Mouse (Mus musculus) midbrain, embryonic 12.5 days (tissue): ENCODE data around the gene 4930432K21Rik. TPM values are rescaled to one million over a fixed set of nuclear protein-coding genes. Genes with fewer than 3 reads are reported as not detected.

Experiments
- ATAC-seq: fragments of 200-750 bp; cut with Nextera tagmentation; 2 replicates; pipeline ENCODE4 v1.8.0; 2017; ENCODE audit warnings: low read depth, moderate TSS enrichment, moderate library complexity; ENCODE audit not compliant: low FRiP score
- H3K27ac ChIP-seq: fragments of 300-500 bp; sonication (generic); replicated peaks from 2 replicates; pipeline ENCODE4 v1.5.1; 2016; ENCODE audit warnings: mild to moderate bottlenecking
- H3K27me3 ChIP-seq: fragments of 300-500 bp; sonication (generic); 2 replicates; pipeline ENCODE4 v1.6.1; 2016; ENCODE audit warnings: mild to moderate bottlenecking
- H3K36me3 ChIP-seq: fragments of 300-500 bp; sonication (generic); 2 replicates; pipeline ENCODE4 v1.6.1; 2016
- H3K4me1 ChIP-seq: fragments of 300-500 bp; sonication (generic); 2 replicates; pipeline ENCODE4 v1.6.1; 2016
- H3K4me2 ChIP-seq: fragments of 300-500 bp; sonication (generic); replicated peaks from 2 replicates; pipeline ENCODE4 v1.6.1; 2016; ENCODE audit warnings: mild to moderate bottlenecking, moderate library complexity
- H3K4me3 ChIP-seq: fragments of 300-500 bp; sonication (generic); 2 replicates; pipeline ENCODE4 v1.5.1; 2016; ENCODE audit warnings: mild to moderate bottlenecking
- H3K9ac ChIP-seq: fragments of 300-500 bp; sonication (generic); replicated peaks from 2 replicates; pipeline ENCODE4 v1.6.1; 2016; ENCODE audit warnings: mild to moderate bottlenecking, moderate library complexity
- H3K9me3 ChIP-seq: fragments of 300-500 bp; sonication (generic); 2 replicates; pipeline ENCODE4 v1.6.1; 2016; ENCODE audit warnings: mild to moderate bottlenecking
- WGBS: fragments of 180-500 bp; shearing (Covaris S2); methylation state at CpG from one replicate; pipeline ENCODE4 v1.1.7; 2016; 5-methylcytosine and 5-hydroxymethylcytosine counted together
- polyA plus RNA-seq: library from polyadenylated mRNA; unstranded; fragments of >200 nt; fragmentation: Nextera tagmentation; extraction: Ambion mirVana; gene quantifications from 2 replicates; pipeline ENCODE4 v1.2.1, GENCODE M21; 2016

4930432K21Rik gene
- polyA plus RNA-seq, 1 experiment from 2014 or later, result 2.4 TPM

DNA sequence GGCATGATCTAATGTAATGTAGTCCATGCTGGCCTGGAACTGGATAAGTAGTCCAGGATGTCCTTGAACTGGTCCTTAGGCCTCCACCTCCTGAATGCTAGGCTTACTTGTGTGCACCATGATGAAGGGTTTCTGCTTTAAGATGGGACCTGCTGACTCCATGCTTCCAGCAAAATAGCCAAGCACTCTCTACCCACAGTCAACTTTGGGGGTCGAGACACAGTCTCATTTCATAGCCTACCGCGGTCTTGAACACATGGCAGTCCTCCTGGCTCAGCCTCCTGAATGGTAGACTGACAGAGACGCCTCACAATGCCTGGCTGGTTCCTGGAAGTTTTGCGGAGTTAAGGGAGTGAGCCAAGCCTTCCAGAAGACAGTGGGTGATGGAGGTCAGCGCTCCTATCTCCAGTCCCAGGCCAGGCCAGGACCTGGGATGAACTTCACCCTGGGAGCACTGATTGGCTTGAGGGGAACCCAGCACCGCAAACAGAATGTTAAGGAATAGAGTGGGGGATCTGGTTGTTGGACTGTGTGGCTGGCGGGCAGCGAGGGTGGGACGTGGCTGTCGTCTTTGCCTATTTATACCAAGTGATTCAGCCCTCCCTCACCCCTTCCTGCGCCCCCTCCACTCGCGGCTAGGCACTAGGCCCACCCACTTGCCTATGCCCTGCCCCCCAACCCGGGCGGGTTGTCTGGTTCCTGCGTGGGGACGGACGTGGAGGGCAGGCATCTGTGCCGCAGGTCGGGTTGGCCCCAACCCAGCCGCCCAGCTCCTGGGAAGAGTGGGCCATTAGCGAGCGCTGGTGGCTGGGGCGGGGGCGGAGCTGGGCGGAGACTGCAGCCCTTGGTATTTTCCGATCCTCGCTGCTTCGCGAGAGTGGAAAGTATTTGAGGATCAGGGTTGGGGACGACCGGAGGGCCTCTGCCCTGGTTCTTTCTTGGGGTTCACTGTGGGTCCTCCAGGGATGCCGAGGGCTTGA, 55.4 kb downstream of the 4930432K21Rik start:
- peak; percentile 17; the same call in 1 of the 2 replicates for ATAC-seq
- Histone ChIP-seq H3K4me1 (peaks cover 62% of the 10 kb centered on the region), H3K4me3 (peak overlapping the region; percentile 37), H3K36me3 (no peaks in the 10 kb centered on the region), H3K27ac (peak overlapping the region; percentile 60), H3K9ac (peak overlapping the region; percentile 45), H3K9me3 (no peaks in the 10 kb centered on the region), H3K27me3 (peaks cover 27% of the 10 kb centered on the region), H3K4me2 (peak overlapping the region; percentile 65)
- WGBS, result 10% methylated on average over 34 of the region's 34 CpGs

- H3K36me3 ChIP-seq, result no peaks in the 10 kb centered on the region
- peak overlapping the region; percentile 37 for H3K4me3 ChIP-seq
- peaks cover 27% of the 10 kb centered on the region for H3K27me3 ChIP-seq
- H3K4me1 ChIP-seq, result peaks cover 62% of the 10 kb centered on the region
- ATAC-seq, result no peak
- H3K4me2 ChIP-seq, result peak overlapping the region; percentile 65
- no peaks in the 10 kb centered on the region for H3K9me3 ChIP-seq
- H3K27ac ChIP-seq, result peak overlapping the region; percentile 60
- WGBS, result 64% methylated on average over 13 of the region's 13 CpGs
- peak overlapping the region; percentile 45 for H3K9ac ChIP-seq
These were observed 56.3 kb downstream of the 4930432K21Rik start for GRCm38 (mm10) chr8:84203975-84204772.

DNA sequence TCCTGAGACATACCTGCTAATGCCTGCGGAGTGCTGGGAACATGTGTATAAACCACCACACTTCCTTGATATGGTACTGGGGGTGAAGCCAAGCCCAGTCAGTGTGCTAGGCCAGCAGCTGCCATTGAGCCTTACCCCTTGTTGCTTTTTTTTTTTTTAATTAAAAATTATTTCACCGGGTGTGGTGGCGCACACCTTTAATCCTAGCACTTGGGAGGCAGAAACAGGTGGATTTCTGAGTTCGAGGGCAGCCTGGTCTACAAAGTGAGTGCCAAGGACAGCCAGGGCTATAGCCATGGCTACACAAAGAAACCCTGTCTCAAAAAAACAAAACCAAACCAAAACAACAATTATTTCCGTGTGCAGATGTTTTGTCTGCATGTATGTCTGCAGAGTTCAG, 57.2 kb downstream of the 4930432K21Rik start:
- ATAC-seq, result no peak
- no peak overlapping the region for H3K27ac ChIP-seq
- H3K4me2 ChIP-seq, result no peak overlapping the region
- H3K4me1 ChIP-seq, result peaks cover 57% of the 10 kb centered on the region
- H3K36me3 ChIP-seq, result peaks cover 4% of the 10 kb centered on the region; the same call in 1 of the 2 replicates
- H3K9ac ChIP-seq, result no peak overlapping the region
- H3K4me3 ChIP-seq, result no peak overlapping the region
- no peaks in the 10 kb centered on the region for H3K9me3 ChIP-seq
- peaks cover 25% of the 10 kb centered on the region for H3K27me3 ChIP-seq
- 92% methylated on average over 5 of the region's 5 CpGs for WGBS

DNA sequence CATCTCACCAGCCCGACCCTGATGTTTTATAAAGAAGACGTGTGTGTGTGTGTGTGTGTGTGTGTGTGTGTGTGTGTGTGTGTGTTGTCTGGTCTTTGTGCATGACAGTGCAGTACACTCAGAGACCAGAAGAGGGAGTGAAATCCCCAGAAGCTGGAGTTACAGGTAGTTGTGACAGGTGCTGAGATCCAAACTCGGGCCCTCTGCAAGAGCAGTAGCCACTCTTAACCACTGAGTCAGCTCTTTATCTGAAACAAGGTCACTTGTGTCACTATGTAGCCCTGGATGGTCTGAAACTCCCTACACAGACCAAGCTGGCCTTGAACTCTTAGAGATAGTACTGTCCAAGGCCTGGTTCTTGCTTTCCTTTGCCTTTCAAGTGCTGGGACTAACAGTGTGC, 58.8 kb downstream of the 4930432K21Rik start:
- 89% methylated on average over 3 of the region's 3 CpGs for WGBS

DNA sequence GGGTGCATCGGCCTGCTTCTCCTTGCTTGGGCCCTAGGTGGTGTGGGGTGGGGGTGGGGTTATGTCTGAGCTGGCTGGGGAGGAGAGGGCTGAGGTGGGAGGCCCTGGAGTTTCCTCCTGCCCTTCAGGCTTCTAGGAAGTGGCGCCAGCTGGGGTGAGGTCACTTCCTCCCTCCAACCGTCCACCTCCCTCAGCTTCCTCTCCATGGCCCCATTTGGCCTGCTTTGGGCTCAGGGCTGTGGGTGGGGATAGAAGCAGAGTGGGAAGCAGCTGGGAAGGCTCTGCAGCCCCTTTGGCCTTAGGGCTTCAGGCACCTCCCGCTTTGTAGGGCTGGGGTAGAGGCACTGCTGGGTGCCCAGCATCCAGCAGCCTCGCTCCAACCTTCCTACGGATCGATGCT, 60.0 kb downstream of the 4930432K21Rik start:
- no peak overlapping the region for H3K9ac ChIP-seq
- no peak overlapping the region for H3K4me3 ChIP-seq
- no peak overlapping the region for H3K4me2 ChIP-seq
- H3K4me1 ChIP-seq, result peaks cover 38% of the 10 kb centered on the region
- no peak for ATAC-seq
- peaks cover 26% of the 10 kb centered on the region for H3K36me3 ChIP-seq
- 0 out of 2 replicates have a peak overlapping the region, but pooled peaks have one; percentile 16 for H3K27ac ChIP-seq
- no peaks in the 10 kb centered on the region for H3K9me3 ChIP-seq
- WGBS, result 54% methylated on average over 7 of the region's 7 CpGs
- H3K27me3 ChIP-seq, result peaks cover 1% of the 10 kb centered on the region; the same call in 1 of the 2 replicates

More for the DNA sequence above, 58.8 kb downstream of the 4930432K21Rik start:
- Histone ChIP-seq H3K27ac (no peak overlapping the region), H3K9ac (no peak overlapping the region), H3K4me2 (no peak overlapping the region), H3K9me3 (no peaks in the 10 kb centered on the region), H3K4me3 (no peak overlapping the region), H3K27me3 (peaks cover 13% of the 10 kb centered on the region), H3K36me3 (peaks cover 15% of the 10 kb centered on the region), H3K4me1 (peaks cover 46% of the 10 kb centered on the region)
- no peak for ATAC-seq

DNA sequence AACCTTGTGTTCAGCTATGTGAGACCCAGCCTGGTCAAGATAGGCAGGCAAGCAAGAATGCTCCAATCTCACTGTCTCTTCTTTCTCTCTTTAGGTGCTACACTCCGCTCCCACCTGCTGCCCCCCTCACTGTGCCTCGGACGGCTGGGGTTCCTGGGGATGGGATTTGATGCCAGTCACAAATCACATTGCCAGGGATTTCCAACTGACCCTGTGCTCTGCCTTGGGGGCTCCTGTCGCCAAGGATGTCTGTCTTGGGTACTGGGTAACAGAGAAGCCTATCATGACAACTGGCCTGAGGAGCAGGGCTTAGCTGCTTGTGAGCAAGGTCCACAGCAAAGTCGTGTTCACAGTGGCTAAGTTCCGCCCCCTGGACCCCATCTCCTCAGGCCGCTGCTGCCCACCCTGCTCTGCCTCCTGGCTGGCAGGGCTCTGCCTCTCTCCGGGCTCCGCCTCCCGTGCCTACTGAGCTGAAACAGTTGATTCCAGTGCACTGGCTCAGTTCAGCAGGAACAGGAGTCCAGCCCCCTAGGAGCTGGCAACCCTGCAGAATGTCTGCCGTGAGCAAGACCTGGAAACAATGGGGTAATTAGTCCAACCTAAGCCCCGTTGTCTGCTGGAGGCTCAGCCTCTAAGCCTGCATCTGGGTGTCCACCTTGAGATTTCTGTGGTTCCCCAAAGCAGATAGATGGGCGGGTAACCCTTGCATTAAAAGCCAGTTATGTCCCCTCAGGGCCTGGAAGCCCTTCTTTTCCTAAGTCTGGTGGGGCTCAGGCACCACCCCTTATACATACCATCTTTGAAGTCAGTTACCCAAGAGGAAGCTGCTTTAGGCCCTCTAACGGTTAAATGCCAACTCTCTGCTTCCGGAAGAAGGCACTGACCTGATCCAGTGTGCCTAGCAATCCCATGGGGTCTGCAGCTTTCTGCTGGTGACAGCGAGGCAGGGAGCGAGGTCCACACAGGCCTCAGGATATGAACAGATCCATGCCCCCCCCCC, 60.9 kb downstream of the 4930432K21Rik start:
- 37% methylated on average over 17 of the region's 17 CpGs for WGBS
- Histone ChIP-seq H3K9ac (peak overlapping the region; percentile 37; the same call in 1 of the 2 replicates), H3K4me3 (no peak overlapping the region), H3K4me1 (peaks cover 29% of the 10 kb centered on the region), H3K9me3 (no peaks in the 10 kb centered on the region), H3K27me3 (no peaks in the 10 kb centered on the region), H3K36me3 (peaks cover 35% of the 10 kb centered on the region), H3K4me2 (no peak overlapping the region), H3K27ac (0 out of 2 replicates have a peak overlapping the region, but pooled peaks have one; percentile 16)
- no peak for ATAC-seq

DNA sequence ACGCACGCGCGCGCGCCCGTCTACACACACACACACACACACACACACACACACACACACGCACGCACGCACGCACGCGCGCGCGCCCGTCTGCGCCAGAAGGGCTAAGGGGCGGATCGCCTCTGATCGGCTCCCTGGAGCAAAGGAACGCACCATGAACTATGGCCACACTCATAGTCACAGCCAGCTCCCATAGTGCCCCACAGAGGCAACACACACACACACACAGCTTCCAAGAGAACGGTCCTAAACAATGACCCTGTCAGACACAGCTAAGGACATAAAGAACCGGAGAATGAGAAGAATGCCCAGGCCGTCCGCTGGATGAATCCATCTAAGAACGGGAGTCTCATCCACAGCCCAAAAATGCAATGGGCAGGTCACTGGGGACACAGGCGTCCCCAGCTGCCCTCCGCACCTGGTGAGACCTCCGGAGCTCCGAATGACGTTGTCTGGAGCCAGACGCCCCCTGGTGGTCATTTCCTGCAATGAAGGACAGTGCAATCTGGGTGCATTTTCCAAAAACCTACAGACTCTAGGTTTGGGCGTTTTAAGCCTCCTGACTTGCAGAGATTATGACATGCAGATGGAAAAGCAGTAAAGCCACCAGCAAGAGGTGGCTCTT, 62.5 kb downstream of the 4930432K21Rik start:
- peak overlapping the region; percentile 3; the same call in 1 of the 2 replicates for H3K4me2 ChIP-seq
- ATAC-seq, result peak; percentile 59; the same call in 1 of the 2 replicates
- H3K27ac ChIP-seq, result no peak overlapping the region
- H3K27me3 ChIP-seq, result no peaks in the 10 kb centered on the region
- peaks cover 51% of the 10 kb centered on the region for H3K36me3 ChIP-seq
- no peaks in the 10 kb centered on the region for H3K9me3 ChIP-seq
- 53% methylated on average over 32 of the region's 34 CpGs for WGBS
- H3K9ac ChIP-seq, result no peak overlapping the region
- H3K4me3 ChIP-seq, result no peak overlapping the region
- H3K4me1 ChIP-seq, result peaks cover 24% of the 10 kb centered on the region

DNA sequence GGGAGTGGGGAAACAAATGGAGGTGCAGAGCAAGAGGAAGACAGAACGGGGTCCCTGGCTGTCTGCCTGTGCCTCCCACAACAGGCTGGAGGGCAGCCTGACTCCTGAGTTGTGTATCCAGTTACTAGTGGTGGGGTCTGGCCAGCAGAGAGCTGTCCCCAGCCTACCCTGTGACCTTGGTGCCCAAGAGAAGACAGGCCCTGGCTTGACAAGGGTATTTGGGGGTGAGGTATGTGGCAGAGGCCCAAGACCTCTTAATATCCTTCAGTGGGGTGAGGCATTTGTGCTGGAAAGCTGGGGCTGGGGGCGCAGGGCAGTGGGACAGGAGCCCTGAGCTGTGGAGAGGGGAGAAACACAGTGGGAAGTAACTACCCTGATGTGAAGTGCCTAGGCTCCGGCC, 63.4 kb downstream of the 4930432K21Rik start:
- H3K4me1 ChIP-seq, result peaks cover 24% of the 10 kb centered on the region
- H3K4me3 ChIP-seq, result no peak overlapping the region
- no peak overlapping the region for H3K4me2 ChIP-seq
- ATAC-seq, result no peak
- no peak overlapping the region for H3K9ac ChIP-seq
- no peaks in the 10 kb centered on the region for H3K27me3 ChIP-seq
- H3K9me3 ChIP-seq, result no peaks in the 10 kb centered on the region
- WGBS, result 94% methylated on average over 3 of the region's 3 CpGs
- H3K27ac ChIP-seq, result no peak overlapping the region
- peaks cover 60% of the 10 kb centered on the region for H3K36me3 ChIP-seq

GRCm38 (mm10) chr8:84211881-84212563, 64.2 kb downstream of the 4930432K21Rik start:
- no peak overlapping the region for H3K9ac ChIP-seq
- no peak overlapping the region for H3K27ac ChIP-seq
- no peak for ATAC-seq
- no peak overlapping the region for H3K4me3 ChIP-seq
- H3K36me3 ChIP-seq, result peaks cover 68% of the 10 kb centered on the region
- WGBS, result 93% methylated on average over 31 of the region's 31 CpGs
- H3K9me3 ChIP-seq, result no peaks in the 10 kb centered on the region
- peaks cover 24% of the 10 kb centered on the region for H3K4me1 ChIP-seq
- H3K4me2 ChIP-seq, result no peak overlapping the region
- no peaks in the 10 kb centered on the region for H3K27me3 ChIP-seq

- no peak for ATAC-seq
- Histone ChIP-seq H3K4me3 (no peak overlapping the region), H3K27me3 (no peaks in the 10 kb centered on the region), H3K36me3 (peaks cover 81% of the 10 kb centered on the region), H3K9me3 (no peaks in the 10 kb centered on the region), H3K4me2 (no peak overlapping the region), H3K27ac (no peak overlapping the region), H3K9ac (no peak overlapping the region), H3K4me1 (peaks cover 18% of the 10 kb centered on the region)
- 95% methylated on average over 4 of the region's 4 CpGs for WGBS
These were observed 65.5 kb downstream of the 4930432K21Rik start for GRCm38 (mm10) chr8:84213277-84213676.
